Mouse (Mus musculus): Measurements from ENCODE around the gene Inip.

DNA sequence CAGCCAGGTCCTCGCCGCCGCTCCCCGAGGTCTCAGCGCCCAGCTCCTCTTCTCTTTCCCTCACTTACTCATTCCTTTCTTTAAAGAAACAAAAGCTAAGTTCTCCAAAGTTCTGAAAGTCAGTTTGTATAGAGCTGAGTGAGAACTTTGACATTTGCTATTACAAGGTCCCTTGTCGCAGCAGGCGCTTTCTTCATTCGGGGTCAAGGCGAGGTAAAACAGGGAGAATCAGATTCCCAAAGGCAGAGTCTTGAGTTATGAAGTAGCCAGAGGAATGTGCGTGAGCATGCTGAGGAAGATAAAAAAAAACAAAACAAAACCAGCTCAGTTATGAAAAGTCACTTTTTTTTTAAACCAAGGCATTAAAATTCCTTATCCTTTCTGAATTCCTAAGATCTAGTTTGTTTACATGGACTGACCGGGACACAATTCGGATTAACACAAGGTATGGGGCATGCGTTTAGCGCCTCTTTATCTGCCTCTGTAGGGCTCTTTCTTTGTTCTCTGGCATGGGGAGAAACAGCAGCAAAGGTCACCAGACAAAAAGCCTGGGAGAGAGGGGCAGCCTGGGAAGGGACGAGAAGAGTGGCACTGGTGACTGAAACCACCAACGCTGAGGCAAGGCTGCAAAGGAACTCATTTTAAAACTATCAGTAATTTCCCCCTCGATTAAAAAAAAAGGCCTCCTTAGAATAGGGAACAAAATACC lies 29.1 kb downstream of the Inip start:
- TF ChIP-seq CTCF (IDR thresholded peaks at IDR 0.05; ENCODE audit: low read depth) (no peak), EP300 (IDR thresholded peaks at IDR 0.05; ENCODE audit: low read depth) (no peak)
